Mouse (Mus musculus): ENCODE measurements around the gene Tubb3. TPM values are rescaled to one million over a fixed set of nuclear protein-coding genes. Genes with fewer than 3 reads are reported as not detected.

The Tubb3 gene
- polyA plus RNA-seq, 1 experiment from 2014 or later = 0.75 TPM

DNA sequence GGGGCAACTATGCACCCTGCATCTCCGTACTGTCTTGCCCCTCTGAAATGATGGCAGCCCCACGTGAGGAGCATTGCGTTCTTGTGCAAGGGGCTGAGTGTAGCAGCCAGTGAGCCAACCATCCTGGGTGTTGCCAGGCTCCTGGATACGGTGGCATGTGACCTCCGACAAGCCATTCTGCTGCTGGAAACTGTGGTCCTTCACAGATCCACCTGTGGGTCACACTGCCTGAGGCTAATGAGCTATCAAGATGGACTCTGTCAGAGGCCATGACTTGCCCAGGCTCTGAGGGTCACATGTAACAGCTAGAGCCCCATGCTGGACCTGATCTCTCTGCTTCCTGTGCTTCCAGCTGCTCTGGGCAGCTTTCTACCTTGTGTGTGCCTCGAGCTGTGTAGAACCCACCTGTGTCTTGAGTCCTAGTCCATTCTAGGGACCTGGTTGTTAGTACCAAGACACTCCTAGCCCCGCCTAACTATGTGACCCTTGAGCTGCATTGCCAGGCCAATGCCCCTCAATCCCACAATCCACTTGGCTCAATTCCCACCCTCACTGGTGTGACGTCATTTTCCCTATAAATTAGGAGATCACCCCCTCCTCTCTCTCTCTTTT lies 5.8 kb downstream of the Tubb3 start:
- Histone ChIP-seq H3K4me2 (ENCODE audit: low read length) (no peak overlapping the region), H3K36me3 (ENCODE audit: insufficient read depth, low read length) (no peaks in the 10 kb centered on the region), H3K4me1 (replicated peaks; ENCODE audit: insufficient read depth, low read length) (no peaks in the 10 kb centered on the region; the same call in 1 of the 2 replicates), H3K27me3 (ENCODE audit: insufficient read depth, low read length) (peaks cover 21% of the 10 kb centered on the region), H3K27ac (no peak overlapping the region), H3K9ac (ENCODE audit: low read depth, low read length) (no peak overlapping the region), H3K9me3 (replicated peaks; ENCODE audit: low read length) (no peaks in the 10 kb centered on the region), H3K4me3 (replicated peaks; ENCODE audit: low read depth, low read length) (no peak overlapping the region)
- WGBS = 74% methylated on average over 8 of the region's 8 CpGs
- DNase-seq (ENCODE audit: low spot score) = no peak
- ATAC-seq (replicated peaks; ENCODE audit: low FRiP score, low read depth) = no peak
- no peak for TF ChIP-seq CTCF (IDR thresholded peaks at IDR 0.05; ENCODE audit: low read depth)

DNA sequence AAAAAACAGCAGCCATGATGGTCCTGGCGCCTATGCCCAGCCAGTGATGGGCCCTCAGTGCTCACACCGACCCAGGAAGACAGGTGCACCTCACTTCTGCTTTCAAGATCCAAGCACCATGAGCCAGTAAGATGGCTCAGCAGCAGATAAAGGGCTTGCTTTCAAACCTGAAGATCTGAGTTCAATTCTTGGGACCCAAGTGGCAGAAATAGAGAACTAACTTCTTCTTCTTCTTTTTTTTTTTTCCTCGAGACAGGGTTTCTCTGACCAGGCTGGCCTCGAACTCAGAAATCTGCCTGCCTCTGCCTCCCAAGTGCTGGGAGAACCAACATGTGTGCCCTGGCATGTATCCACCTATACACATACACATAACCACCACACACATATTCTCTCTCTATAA lies 8.5 kb downstream of the Tubb3 start:
- no peak for ATAC-seq (replicated peaks; ENCODE audit: low FRiP score, low read depth)

DNA sequence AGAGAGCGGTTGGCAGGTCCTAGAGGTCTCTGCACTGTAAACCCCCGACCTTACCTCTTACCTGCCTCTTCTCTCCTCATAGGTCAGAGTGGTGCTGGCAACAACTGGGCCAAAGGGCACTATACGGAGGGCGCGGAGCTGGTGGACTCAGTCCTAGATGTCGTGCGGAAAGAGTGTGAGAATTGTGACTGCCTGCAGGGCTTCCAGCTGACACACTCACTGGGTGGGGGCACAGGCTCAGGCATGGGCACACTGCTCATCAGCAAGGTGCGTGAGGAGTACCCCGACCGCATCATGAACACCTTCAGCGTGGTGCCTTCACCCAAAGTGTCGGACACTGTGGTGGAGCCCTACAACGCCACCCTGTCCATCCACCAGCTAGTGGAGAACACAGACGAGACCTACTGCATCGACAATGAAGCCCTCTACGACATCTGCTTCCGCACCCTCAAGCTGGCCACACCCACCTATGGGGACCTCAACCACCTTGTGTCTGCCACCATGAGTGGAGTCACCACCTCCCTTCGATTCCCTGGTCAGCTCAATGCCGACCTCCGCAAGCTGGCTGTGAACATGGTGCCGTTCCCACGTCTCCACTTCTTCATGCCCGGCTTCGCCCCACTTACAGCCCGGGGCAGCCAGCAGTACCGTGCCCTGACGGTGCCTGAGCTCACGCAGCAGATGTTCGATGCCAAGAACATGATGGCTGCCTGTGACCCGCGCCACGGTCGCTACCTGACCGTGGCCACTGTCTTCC lies 9.5 kb downstream of the Tubb3 start:
- TF ChIP-seq CTCF (IDR thresholded peaks at IDR 0.05; ENCODE audit: low read depth) = no peak
- no peaks in the 10 kb centered on the region for H3K36me3 ChIP-seq (ENCODE audit: insufficient read depth, low read length)
- 92% methylated on average over 34 of the region's 34 CpGs for WGBS
- H3K4me1 ChIP-seq (replicated peaks; ENCODE audit: insufficient read depth, low read length) = no peaks in the 10 kb centered on the region; the same call in 1 of the 2 replicates
- H3K4me2 ChIP-seq (ENCODE audit: low read length) = no peak overlapping the region
- no peak for DNase-seq (ENCODE audit: low spot score)
- H3K4me3 ChIP-seq (replicated peaks; ENCODE audit: low read depth, low read length) = no peak overlapping the region
- no peak for ATAC-seq (replicated peaks; ENCODE audit: low FRiP score, low read depth)
- no peaks in the 10 kb centered on the region for H3K9me3 ChIP-seq (replicated peaks; ENCODE audit: low read length)
- H3K9ac ChIP-seq (ENCODE audit: low read depth, low read length) = no peak overlapping the region
- H3K27me3 ChIP-seq (ENCODE audit: insufficient read depth, low read length) = no peaks in the 10 kb centered on the region
- no peak overlapping the region for H3K27ac ChIP-seq

More for the DNA sequence above, 8.5 kb downstream of the Tubb3 start:
- TF ChIP-seq CTCF (IDR thresholded peaks at IDR 0.05; ENCODE audit: low read depth) = no peak
- no peak for DNase-seq (ENCODE audit: low spot score)
- H3K4me2 ChIP-seq (ENCODE audit: low read length) = no peak overlapping the region
- H3K4me3 ChIP-seq (replicated peaks; ENCODE audit: low read depth, low read length) = no peak overlapping the region
- H3K27me3 ChIP-seq (ENCODE audit: insufficient read depth, low read length) = no peaks in the 10 kb centered on the region
- H3K4me1 ChIP-seq (replicated peaks; ENCODE audit: insufficient read depth, low read length) = no peaks in the 10 kb centered on the region; the same call in 1 of the 2 replicates
- H3K9me3 ChIP-seq (replicated peaks; ENCODE audit: low read length) = no peaks in the 10 kb centered on the region
- H3K36me3 ChIP-seq (ENCODE audit: insufficient read depth, low read length) = no peaks in the 10 kb centered on the region
- WGBS = 91% methylated on average over 4 of the region's 4 CpGs
- H3K27ac ChIP-seq = no peak overlapping the region
- no peak overlapping the region for H3K9ac ChIP-seq (ENCODE audit: low read depth, low read length)

DNA sequence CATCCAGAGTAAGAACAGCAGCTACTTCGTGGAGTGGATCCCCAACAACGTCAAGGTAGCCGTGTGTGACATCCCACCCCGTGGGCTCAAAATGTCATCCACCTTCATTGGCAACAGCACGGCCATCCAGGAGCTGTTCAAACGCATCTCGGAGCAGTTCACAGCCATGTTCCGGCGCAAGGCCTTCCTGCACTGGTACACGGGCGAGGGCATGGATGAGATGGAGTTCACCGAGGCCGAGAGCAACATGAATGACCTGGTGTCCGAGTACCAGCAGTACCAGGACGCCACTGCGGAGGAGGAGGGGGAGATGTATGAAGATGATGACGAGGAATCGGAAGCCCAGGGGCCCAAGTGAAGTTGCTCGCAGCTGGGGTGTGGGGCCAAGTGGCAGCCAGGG lies 10.1 kb downstream of the Tubb3 start:
- no peaks in the 10 kb centered on the region for H3K9me3 ChIP-seq (replicated peaks; ENCODE audit: low read length)
- no peaks in the 10 kb centered on the region for H3K27me3 ChIP-seq (ENCODE audit: insufficient read depth, low read length)
- TF ChIP-seq CTCF (IDR thresholded peaks at IDR 0.05; ENCODE audit: low read depth) = no peak
- no peak overlapping the region for H3K27ac ChIP-seq
- WGBS = 76% methylated on average over 19 of the region's 19 CpGs
- H3K36me3 ChIP-seq (ENCODE audit: insufficient read depth, low read length) = no peaks in the 10 kb centered on the region
- H3K9ac ChIP-seq (ENCODE audit: low read depth, low read length) = no peak overlapping the region
- no peaks in the 10 kb centered on the region; the same call in 1 of the 2 replicates for H3K4me1 ChIP-seq (replicated peaks; ENCODE audit: insufficient read depth, low read length)
- H3K4me3 ChIP-seq (replicated peaks; ENCODE audit: low read depth, low read length) = no peak overlapping the region
- no peak for DNase-seq (ENCODE audit: low spot score)
- H3K4me2 ChIP-seq (ENCODE audit: low read length) = no peak overlapping the region
- no peak for ATAC-seq (replicated peaks; ENCODE audit: low FRiP score, low read depth)

DNA sequence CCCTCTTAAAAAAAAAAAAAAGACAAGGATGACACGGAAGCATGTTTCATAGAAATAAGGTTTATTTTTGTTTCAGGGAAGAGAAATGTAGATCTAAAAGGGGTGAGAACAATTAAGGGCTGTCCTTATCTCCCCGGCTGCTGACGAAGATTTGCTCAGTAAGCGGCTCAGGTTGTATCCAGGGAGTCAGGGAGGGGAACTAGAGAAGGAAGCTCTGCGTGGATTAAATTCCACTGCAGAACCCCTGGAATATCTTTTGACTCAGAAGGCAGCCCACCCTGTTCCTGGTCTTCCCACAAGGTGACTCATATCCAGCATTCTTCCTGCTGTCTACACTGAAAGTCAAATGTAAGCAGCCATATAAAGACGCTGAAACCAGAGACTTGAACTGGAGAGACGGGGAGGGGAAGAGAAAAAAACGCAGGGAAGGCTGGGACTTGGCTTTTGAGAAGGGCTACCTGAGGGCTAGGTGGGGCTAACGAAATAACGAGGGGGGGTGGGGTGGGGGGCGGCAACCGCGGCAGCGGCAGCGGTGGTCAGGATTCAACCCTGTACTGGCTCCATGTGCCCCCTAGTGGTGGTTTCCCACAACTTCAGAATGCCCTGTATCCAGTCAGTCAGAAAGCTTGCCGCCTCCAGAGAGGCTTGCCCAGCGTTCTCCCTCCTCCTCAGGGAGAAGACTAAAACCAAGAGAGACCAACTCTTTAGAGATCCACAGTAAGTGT lies 11.0 kb downstream of the Tubb3 start:
- no peaks in the 10 kb centered on the region for H3K36me3 ChIP-seq (ENCODE audit: insufficient read depth, low read length)
- peak; percentile 69 for TF ChIP-seq CTCF (IDR thresholded peaks at IDR 0.05; ENCODE audit: low read depth)
- 15% methylated on average over 17 of the region's 17 CpGs for WGBS
- 0 out of 2 replicates have a peak overlapping the region, but pooled peaks have one; percentile 13 for H3K4me3 ChIP-seq (replicated peaks; ENCODE audit: low read depth, low read length)
- ATAC-seq (replicated peaks; ENCODE audit: low FRiP score, low read depth) = no peak
- no peak overlapping the region for H3K27ac ChIP-seq
- H3K4me2 ChIP-seq (ENCODE audit: low read length) = peak overlapping the region; percentile 44
- H3K9ac ChIP-seq (ENCODE audit: low read depth, low read length) = 0 out of 2 replicates have a peak overlapping the region, but pooled peaks have one; percentile 10
- H3K4me1 ChIP-seq (replicated peaks; ENCODE audit: insufficient read depth, low read length) = no peaks in the 10 kb centered on the region; the same call in 1 of the 2 replicates
- no peaks in the 10 kb centered on the region for H3K27me3 ChIP-seq (ENCODE audit: insufficient read depth, low read length)
- DNase-seq (ENCODE audit: low spot score) = peak; percentile 71
- H3K9me3 ChIP-seq (replicated peaks; ENCODE audit: low read length) = peaks cover 7% of the 10 kb centered on the region

DNA sequence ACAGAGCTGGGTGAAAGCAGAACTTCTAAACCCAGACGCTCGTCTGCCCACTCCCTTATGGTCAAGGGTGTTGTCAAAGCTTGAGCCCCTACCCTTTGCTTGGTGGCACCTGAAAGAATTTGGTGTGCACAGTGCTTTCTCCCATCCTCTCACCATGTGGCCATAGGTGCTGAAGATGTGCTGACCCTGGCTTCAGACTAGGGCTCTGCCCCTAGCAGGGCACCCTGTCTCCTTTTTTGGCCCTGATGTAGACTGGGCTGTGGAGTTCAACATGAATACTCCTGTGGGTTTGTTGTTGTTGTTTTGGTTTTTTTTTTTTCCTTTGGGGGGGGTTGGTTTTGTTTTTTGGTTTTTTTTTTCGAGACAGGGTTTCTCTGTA lies 11.5 kb downstream of the Tubb3 start:
- no peak for DNase-seq (ENCODE audit: low spot score)
- no peak for ATAC-seq (replicated peaks; ENCODE audit: low FRiP score, low read depth)
- Histone ChIP-seq H3K4me2 (ENCODE audit: low read length) (peak overlapping the region; percentile 44), H3K27ac (no peak overlapping the region), H3K9me3 (replicated peaks; ENCODE audit: low read length) (peaks cover 11% of the 10 kb centered on the region), H3K9ac (ENCODE audit: low read depth, low read length) (no peak overlapping the region), H3K4me1 (replicated peaks; ENCODE audit: insufficient read depth, low read length) (no peaks in the 10 kb centered on the region; the same call in 1 of the 2 replicates), H3K4me3 (replicated peaks; ENCODE audit: low read depth, low read length) (no peak overlapping the region), H3K27me3 (ENCODE audit: insufficient read depth, low read length) (no peaks in the 10 kb centered on the region), H3K36me3 (ENCODE audit: insufficient read depth, low read length) (no peaks in the 10 kb centered on the region)
- WGBS = 16% methylated on average over 3 of the region's 3 CpGs
- no peak for TF ChIP-seq CTCF (IDR thresholded peaks at IDR 0.05; ENCODE audit: low read depth)
